ENCODE assay signal across 7 mouse cellular contexts in the genomic region with DNA sequence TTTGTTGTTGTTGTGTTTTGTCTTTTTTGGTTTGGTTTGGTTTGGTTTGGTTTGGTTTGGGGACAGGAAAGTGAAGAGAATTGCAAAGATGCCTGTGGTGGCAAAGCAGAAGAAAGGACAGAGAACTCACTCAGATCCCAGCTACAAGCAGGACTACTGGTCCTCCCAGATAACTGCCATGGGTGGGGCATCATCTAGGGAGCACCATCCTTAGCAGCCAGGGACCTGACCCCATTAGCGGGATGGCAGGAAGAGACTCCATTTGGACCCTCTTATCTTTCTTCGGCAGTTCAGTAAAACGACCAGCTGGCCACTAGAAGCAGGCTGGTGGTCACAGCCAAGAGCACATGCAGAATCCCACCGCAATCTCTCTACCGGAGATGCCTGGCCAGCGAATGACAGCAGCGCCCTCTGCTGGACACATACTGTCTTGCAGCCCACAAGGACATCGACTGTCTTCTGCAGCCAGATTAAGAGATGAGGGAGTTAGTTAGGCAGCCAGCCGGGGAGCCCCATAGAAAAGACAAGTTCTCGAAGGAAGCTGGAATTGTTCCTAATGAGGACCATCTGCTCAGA.
DNase-seq lines count a peak whose midpoint lies in the region; ATAC-seq and TF ChIP-seq lines count a peak whose summit lies in the region.

No protein-coding gene starts in this region.

- no peak for ATAC-seq in intestine, embryonic 15.5 days
- ATAC-seq in midbrain, embryonic 11.5 days (ENCODE audit: low FRiP score) = peak; percentile 73

- H3K27ac ChIP-seq in gastrocnemius, adult 2 months = no peak overlapping the region
- H3K27ac ChIP-seq in intestine, embryonic 15.5 days = no peak overlapping the region
- H3K27ac ChIP-seq in midbrain, embryonic 11.5 days (ENCODE audit: low read depth, low read length) = no peak overlapping the region
- no peak overlapping the region for H3K27ac ChIP-seq in spleen, adult 2 months (ENCODE audit: insufficient read depth, low read length)

- WGBS in intestine, embryonic 15.5 days = 10% methylated on average over 10 of the region's 10 CpGs
- WGBS in midbrain, embryonic 11.5 days = 8% methylated on average over 10 of the region's 10 CpGs
- WGBS in spleen, adult 2 months = 7% methylated on average over 10 of the region's 10 CpGs

- H3K4me3 ChIP-seq in gastrocnemius, adult 2 months = no peak overlapping the region
- H3K4me3 ChIP-seq in intestine, embryonic 15.5 days (replicated peaks) = no peak overlapping the region
- H3K4me3 ChIP-seq in midbrain, embryonic 11.5 days (ENCODE audit: low read depth, low read length) = no peak overlapping the region
- H3K4me3 ChIP-seq in spleen, adult 2 months (ENCODE audit: extremely low read depth, insufficient read depth, insufficient read length) = no peak overlapping the region

- no peak for TF ChIP-seq POLR2A in spleen, adult 2 months (IDR thresholded peaks at IDR 0.05; ENCODE audit: low read depth, low read length)

- H3K27me3 ChIP-seq in intestine, embryonic 15.5 days (replicated peaks) = no peaks in the 10 kb centered on the region
- no peaks in the 10 kb centered on the region for H3K27me3 ChIP-seq in midbrain, embryonic 11.5 days (ENCODE audit: control insufficient read depth, insufficient read depth, low read length)
- H3K27me3 ChIP-seq in spleen, adult 2 months (ENCODE audit: control insufficient read depth, insufficient read depth, low read length) = no peaks in the 10 kb centered on the region

- H3K9ac ChIP-seq in intestine, embryonic 15.5 days = no peak overlapping the region
- H3K9ac ChIP-seq in midbrain, embryonic 11.5 days (ENCODE audit: low read length) = no peak overlapping the region

- peak; percentile 81 for TF ChIP-seq CTCF in gastrocnemius, adult 2 months (IDR thresholded peaks at IDR 0.05)
- peak; percentile 69; the same call in 1 of the 2 replicates for TF ChIP-seq CTCF in spleen, adult 2 months (IDR thresholded peaks at IDR 0.05; ENCODE audit: extremely low read depth, insufficient read depth, insufficient read length, insufficient replicate concordance)

- 0 out of 2 replicates have a peak overlapping the region, but pooled peaks have one; percentile 15 for H3K4me2 ChIP-seq in intestine, embryonic 15.5 days (replicated peaks)
- H3K4me2 ChIP-seq in midbrain, embryonic 11.5 days = no peak overlapping the region

- intact Hi-C loops in gastrocnemius, adult 2 months (cut with DNase I) = loop anchor here (10.0 kb wide), 1 partner anchor 1587 kb away; no protein-coding TSS in a partner anchor
- intact Hi-C loops in left cerebral cortex, postnatal 10 days (cut with DNase I) = loop anchor here (5.0 kb wide), 1 partner anchor 1589 kb away; no protein-coding TSS in a partner anchor

- peak; percentile 61 to 86 for DNase-seq in adrenal gland, adult (ENCODE audit: inconsistent age in 2 of 2, low spot score in 1 of 2)
- peak; percentile 85 to 91 for DNase-seq in cerebellum, postnatal 25 days
- DNase-seq in gastrocnemius, adult 2 months = peak; percentile 66
- DNase-seq in left cerebral cortex, postnatal 10 days (ENCODE audit: extremely low spot score in 1 of 2, low spot score in 2 of 2) = peak; percentile 84 to 86
- DNase-seq in midbrain, embryonic 11.5 days (ENCODE audit: low spot score, missing footprints) = peak; percentile 99
- peak in 1 of 2 experiments; percentile 33 for DNase-seq in spleen, adult 2 months (ENCODE audit: low read depth in 1 of 2, low spot score in 2 of 2)

- H3K4me1 ChIP-seq in intestine, embryonic 15.5 days (replicated peaks) = no peaks in the 10 kb centered on the region; the same call in 1 of the 2 replicates
- H3K4me1 ChIP-seq in midbrain, embryonic 11.5 days (ENCODE audit: control insufficient read depth, insufficient read depth, low read length) = no peaks in the 10 kb centered on the region
- H3K4me1 ChIP-seq in spleen, adult 2 months (ENCODE audit: control insufficient read depth, insufficient read depth, insufficient read length) = no peaks in the 10 kb centered on the region

- H3K9me3 ChIP-seq in intestine, embryonic 15.5 days = no peaks in the 10 kb centered on the region
- no peaks in the 10 kb centered on the region for H3K9me3 ChIP-seq in midbrain, embryonic 11.5 days (ENCODE audit: control insufficient read depth, low read length)

- H3K36me3 ChIP-seq in intestine, embryonic 15.5 days = no peaks in the 10 kb centered on the region
- H3K36me3 ChIP-seq in midbrain, embryonic 11.5 days (ENCODE audit: control insufficient read depth, insufficient read depth, low read length) = no peaks in the 10 kb centered on the region
- no peaks in the 10 kb centered on the region for H3K36me3 ChIP-seq in spleen, adult 2 months (ENCODE audit: control insufficient read depth, insufficient read depth, low read length)
